Mouse (Mus musculus) liver, embryonic 11.5 days (tissue): ENCODE data around the gene Mef2d. TPM values are rescaled to one million over a fixed set of nuclear protein-coding genes. Genes with fewer than 3 reads are reported as not detected.
"Not testable (repeated sequence)": the region's sequence is repeated elsewhere in the genome, so short reads cannot be mapped to it uniquely, and the experiment has no call there.

Source experiments
- ATAC-seq: fragments of 200-750 bp; cut with Nextera tagmentation; replicated peaks from 2 replicates; pipeline ENCODE4 v1.8.0; 2017; ENCODE audit warnings: moderate number of reproducible peaks, mild to moderate bottlenecking, moderate TSS enrichment, moderate library complexity; ENCODE audit not compliant: low FRiP score
- DNase-seq: peaks from one replicate; pipeline ENCODE4 v3.0.0-alpha.2; 2017; ENCODE audit warnings: low spot score
- H3K27ac ChIP-seq: fragments of 300-500 bp; sonication (generic); 2 replicates; pipeline ENCODE4 v1.5.1; 2014; ENCODE audit warnings: mild to moderate bottlenecking, low read depth, low read length, control low read depth
- H3K27me3 ChIP-seq: fragments of 300-500 bp; sonication (generic); replicated peaks from 2 replicates; pipeline ENCODE4 v1.6.1; 2014; ENCODE audit warnings: low read length, mixed read lengths; ENCODE audit not compliant: control insufficient read depth, insufficient read depth
- H3K36me3 ChIP-seq: fragments of 300-500 bp; sonication (generic); 2 replicates; pipeline ENCODE4 v1.6.1; 2014; ENCODE audit warnings: mild to moderate bottlenecking, low read length, moderate library complexity, mixed read lengths; ENCODE audit not compliant: control insufficient read depth, insufficient read depth
- H3K4me1 ChIP-seq: fragments of 300-500 bp; sonication (generic); replicated peaks from 2 replicates; pipeline ENCODE4 v1.6.1; 2014; ENCODE audit warnings: low read length, mixed read lengths; ENCODE audit not compliant: control insufficient read depth, insufficient read depth
- H3K4me2 ChIP-seq: fragments of 300-500 bp; sonication (generic); 2 replicates; pipeline ENCODE4 v1.6.1; 2014; ENCODE audit warnings: mild to moderate bottlenecking, control low read depth, moderate library complexity
- H3K4me3 ChIP-seq: fragments of 300-500 bp; sonication (generic); 2 replicates; pipeline ENCODE4 v1.5.1; 2014; ENCODE audit warnings: low read depth, low read length, control low read depth
- H3K9ac ChIP-seq: fragments of 300-500 bp; sonication (generic); 2 replicates; pipeline ENCODE4 v1.6.1; 2014; ENCODE audit warnings: low read depth, low read length, control low read depth
- H3K9me3 ChIP-seq: fragments of 300-500 bp; sonication (generic); 2 replicates; pipeline ENCODE4 v1.6.1; 2016; ENCODE audit warnings: low read length, inconsistent platforms, mixed read lengths; ENCODE audit not compliant: control insufficient read depth
- WGBS: fragments of 180-500 bp; shearing (Covaris S2); extraction: QIAGEN DNeasy Blood & Tissue Kit; methylation state at CpG from one replicate; pipeline ENCODE4 v1.1.7; 2014; 5-methylcytosine and 5-hydroxymethylcytosine counted together
- polyA plus RNA-seq: library from polyadenylated mRNA; unstranded; fragments of >200 nt; fragmentation: Nextera tagmentation; extraction: Ambion mirVana; gene quantifications from 2 replicates; pipeline ENCODE4 v1.2.1, GENCODE M21; 2014

The Mef2d gene
- polyA plus RNA-seq, 1 experiment from 2014 or later: 28.0 TPM

DNA sequence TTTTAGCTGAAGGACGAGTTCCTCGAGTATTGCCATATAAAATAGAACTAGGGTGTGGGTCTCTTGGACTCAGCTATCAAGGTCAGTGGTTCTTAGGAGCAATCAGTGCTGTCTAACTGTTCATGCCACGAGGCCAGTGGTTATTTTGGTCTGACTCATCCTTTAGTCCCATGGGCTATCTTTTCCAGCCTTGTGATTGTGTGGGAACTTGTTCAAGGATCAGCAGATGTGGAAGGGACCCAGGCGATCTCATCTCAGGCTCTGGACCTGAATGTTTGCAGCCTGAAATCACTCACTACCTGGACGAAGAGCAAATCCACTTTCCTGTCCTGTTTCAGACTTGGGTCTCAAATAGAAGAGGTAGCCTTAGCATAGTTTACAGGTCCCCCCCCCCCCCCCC is 34.9 kb downstream of the Mef2d start:
- peaks cover 3% of the 10 kb centered on the region for H3K4me1 ChIP-seq
- H3K9me3 ChIP-seq: no peaks in the 10 kb centered on the region
- DNase-seq (peak; percentile 49), ATAC-seq (no peak)
- peaks cover 5% of the 10 kb centered on the region; the same call in 1 of the 2 replicates for H3K36me3 ChIP-seq
- H3K9ac ChIP-seq: peak overlapping the region; percentile 75
- H3K27ac ChIP-seq: peak overlapping the region; percentile 89
- H3K4me3 ChIP-seq: peak overlapping the region; percentile 60
- H3K4me2 ChIP-seq: peak overlapping the region; percentile 82
- WGBS: 51% methylated on average over 5 of the region's 5 CpGs
- H3K27me3 ChIP-seq: no peaks in the 10 kb centered on the region

DNA sequence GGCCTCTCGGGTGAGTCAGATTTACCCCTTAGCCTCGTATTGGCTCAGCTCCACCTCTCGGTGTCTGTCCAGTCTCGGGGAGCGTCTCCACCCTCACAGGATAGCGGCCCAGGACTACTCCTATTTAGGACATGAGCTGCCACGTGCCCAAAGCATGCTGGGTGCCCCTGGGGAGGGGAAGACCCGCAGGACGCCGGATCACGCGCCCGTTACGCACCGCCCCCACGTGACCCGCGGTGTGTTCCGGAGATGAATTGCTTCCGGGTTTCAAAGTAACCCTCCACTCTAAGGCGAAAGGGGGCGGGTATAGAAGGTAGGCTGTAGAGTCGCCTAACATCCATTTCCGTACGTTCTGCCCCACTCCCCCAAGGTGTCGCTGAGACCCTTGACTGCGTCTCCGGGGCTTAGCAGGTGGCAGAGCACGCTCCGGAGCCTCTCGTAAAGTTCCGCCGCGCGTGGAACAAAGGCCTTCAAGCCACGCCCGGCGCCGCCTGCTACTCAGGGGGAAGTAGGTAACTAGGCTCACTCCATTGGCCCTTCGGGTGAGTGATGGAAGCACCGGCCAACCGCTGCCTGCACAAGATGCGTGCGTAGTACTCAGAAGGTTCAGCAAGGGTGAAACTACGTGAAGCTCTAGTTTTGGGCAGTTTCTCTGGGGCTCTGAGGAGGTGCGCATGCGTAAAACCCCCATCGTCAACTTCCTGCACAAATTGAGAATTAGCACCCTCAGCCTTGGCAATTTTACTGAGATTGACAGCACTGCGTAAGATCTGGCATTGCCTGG is 35.6 kb downstream of the Mef2d start:
- H3K9ac ChIP-seq: peak overlapping the region; percentile 75
- WGBS: 1% methylated on average over 49 of the region's 49 CpGs
- no peaks in the 10 kb centered on the region for H3K9me3 ChIP-seq
- peaks cover 5% of the 10 kb centered on the region; the same call in 1 of the 2 replicates for H3K36me3 ChIP-seq
- peaks cover 3% of the 10 kb centered on the region for H3K4me1 ChIP-seq
- no peaks in the 10 kb centered on the region for H3K27me3 ChIP-seq
- peak overlapping the region; percentile 89 for H3K27ac ChIP-seq
- ATAC-seq: peak; percentile 99
- H3K4me2 ChIP-seq: peak overlapping the region; percentile 82
- H3K4me3 ChIP-seq: peak overlapping the region; percentile 60
- peak; percentile 96 for DNase-seq

DNA sequence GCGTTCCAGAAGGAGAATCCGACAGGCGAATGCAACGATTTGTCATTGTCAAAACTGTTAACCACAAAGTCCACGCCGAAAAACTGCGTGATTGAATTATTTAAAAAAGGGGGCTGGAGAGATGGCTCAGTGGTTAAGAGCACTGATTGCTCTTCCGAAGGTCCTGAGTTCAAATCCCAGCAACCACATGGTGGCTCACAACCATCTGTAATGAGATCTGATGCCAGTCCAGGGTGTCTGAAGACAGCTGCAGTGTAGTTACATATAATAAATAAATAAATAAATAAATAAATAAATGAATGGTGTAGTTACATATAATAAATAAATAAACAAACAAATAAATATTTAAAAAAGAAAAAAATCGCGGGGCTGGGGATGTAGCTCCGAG is 36.2 kb downstream of the Mef2d start:
- Histone ChIP-seq H3K4me3 (peak overlapping the region; percentile 60), H3K9ac (peak overlapping the region; percentile 38), H3K4me2 (peak overlapping the region; percentile 82), H3K27ac (peak overlapping the region; percentile 89; the same call in 1 of the 2 replicates)
- not testable (repeated sequence) for ATAC-seq, H3K36me3 ChIP-seq, H3K4me1 ChIP-seq, DNase-seq, H3K27me3 ChIP-seq, H3K9me3 ChIP-seq
- 25% methylated on average over 11 of the region's 11 CpGs for WGBS

DNA sequence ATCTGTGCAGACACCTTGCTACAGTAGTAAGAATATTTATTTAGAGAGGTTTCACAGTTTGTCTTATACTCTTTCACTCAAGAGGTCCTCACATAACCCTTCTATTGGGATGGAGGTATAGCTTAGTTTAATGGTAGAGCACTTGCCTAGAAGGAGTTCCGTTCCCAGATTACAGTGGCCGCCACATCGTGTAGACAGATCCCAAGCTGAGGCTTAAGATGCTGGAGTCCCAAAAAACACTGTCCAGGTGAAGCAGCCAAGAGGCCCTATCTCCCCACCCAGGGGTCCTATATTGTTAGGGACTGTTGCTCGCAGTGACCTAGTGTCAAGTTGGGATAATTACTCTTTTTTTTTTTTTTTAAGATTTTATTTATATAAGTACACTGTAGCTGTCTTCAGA is 36.8 kb downstream of the Mef2d start:
- no peak for ATAC-seq
- WGBS: 81% methylated on average over 4 of the region's 4 CpGs
- H3K4me1 ChIP-seq: peaks cover 3% of the 10 kb centered on the region
- no peaks in the 10 kb centered on the region for H3K9me3 ChIP-seq
- H3K27ac ChIP-seq: no peak overlapping the region
- no peak for DNase-seq
- no peak overlapping the region; the same call in 1 of the 2 replicates for H3K4me2 ChIP-seq
- no peak overlapping the region for H3K4me3 ChIP-seq
- no peak overlapping the region for H3K9ac ChIP-seq
- peaks cover 2% of the 10 kb centered on the region; the same call in 1 of the 2 replicates for H3K36me3 ChIP-seq
- H3K27me3 ChIP-seq: no peaks in the 10 kb centered on the region

DNA sequence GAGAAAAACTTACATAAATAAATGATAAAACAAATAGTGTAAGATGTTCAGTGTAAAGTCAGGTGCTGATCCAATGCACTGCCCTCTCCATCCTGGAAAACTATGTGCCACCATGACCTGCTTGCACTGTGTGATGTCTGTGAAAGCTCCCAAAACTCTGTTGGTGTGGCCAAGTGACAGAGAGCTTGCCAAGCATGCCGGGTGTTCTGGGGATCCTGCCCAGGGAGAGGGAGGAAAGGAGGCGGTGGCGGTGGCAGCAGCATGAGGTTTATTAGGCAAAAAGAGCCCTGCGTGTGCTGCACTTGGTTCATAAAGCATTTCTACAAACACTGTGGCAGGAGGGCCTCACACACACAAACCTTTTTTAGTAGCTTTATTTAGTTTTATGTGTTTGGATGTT is 39.2 kb downstream of the Mef2d start:
- H3K9me3 ChIP-seq: no peaks in the 10 kb centered on the region
- DNase-seq (no peak), ATAC-seq (no peak)
- H3K9ac ChIP-seq: no peak overlapping the region
- H3K27ac ChIP-seq: no peak overlapping the region
- no peaks in the 10 kb centered on the region for H3K36me3 ChIP-seq
- peaks cover 3% of the 10 kb centered on the region for H3K4me1 ChIP-seq
- 56% methylated on average over 4 of the region's 4 CpGs for WGBS
- H3K27me3 ChIP-seq: no peaks in the 10 kb centered on the region
- no peak overlapping the region for H3K4me2 ChIP-seq
- no peak overlapping the region for H3K4me3 ChIP-seq

DNA sequence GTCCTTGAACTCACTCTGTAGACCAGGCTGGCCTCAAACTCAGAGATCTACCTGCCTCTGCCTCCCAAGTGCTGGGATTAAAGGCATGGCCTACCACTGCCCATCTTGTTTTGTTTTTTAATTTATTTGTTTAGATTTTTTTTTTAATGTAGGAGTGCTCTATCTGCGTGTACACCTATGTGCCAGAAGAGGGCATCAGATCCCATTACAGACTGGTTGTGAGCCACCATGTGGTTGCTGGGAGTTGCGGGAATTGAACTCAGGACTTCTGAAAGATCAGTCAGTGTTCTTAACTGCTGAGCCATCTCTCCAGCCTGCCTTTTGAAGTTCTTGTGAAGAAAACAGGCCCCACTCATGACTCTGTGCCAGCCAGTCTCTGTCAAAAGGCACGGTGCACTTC is 44.3 kb downstream of the Mef2d start:
- H3K9me3 ChIP-seq: no peaks in the 10 kb centered on the region
- no peaks in the 10 kb centered on the region for H3K27me3 ChIP-seq
- H3K9ac ChIP-seq: no peak overlapping the region
- no peak for ATAC-seq
- no peak overlapping the region for H3K4me2 ChIP-seq
- H3K4me1 ChIP-seq: no peaks in the 10 kb centered on the region
- WGBS: 63% methylated on average over 3 of the region's 3 CpGs
- H3K36me3 ChIP-seq: no peaks in the 10 kb centered on the region
- DNase-seq: no peak
- H3K27ac ChIP-seq: no peak overlapping the region
- no peak overlapping the region for H3K4me3 ChIP-seq

DNA sequence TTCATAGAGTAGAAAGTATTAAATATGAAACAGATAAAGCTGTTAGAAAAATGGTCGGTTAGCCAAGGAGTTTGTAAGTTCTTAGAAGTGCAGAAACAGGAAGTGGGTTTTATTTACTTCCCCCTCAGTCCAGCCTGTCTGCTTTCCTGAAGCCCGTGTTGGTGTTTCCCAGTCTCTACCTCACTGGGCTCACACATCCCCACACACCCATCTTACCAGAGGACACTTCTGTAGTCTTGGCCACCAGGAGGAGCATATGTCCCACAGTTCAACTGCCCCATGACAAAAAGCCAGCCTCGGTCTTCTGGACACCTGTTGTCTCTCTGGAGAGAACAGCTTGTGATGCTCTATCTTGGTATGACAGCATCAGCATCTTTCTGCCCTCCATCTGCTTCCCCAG is 49.0 kb downstream of the Mef2d start:
- Histone ChIP-seq H3K4me3 (no peak overlapping the region), H3K27ac (no peak overlapping the region), H3K4me1 (no peaks in the 10 kb centered on the region), H3K9ac (no peak overlapping the region), H3K9me3 (no peaks in the 10 kb centered on the region), H3K36me3 (no peaks in the 10 kb centered on the region), H3K4me2 (no peak overlapping the region), H3K27me3 (peaks cover 25% of the 10 kb centered on the region)
- ATAC-seq (no peak), DNase-seq (no peak)
- 11% methylated on average over 3 of the region's 3 CpGs for WGBS

DNA sequence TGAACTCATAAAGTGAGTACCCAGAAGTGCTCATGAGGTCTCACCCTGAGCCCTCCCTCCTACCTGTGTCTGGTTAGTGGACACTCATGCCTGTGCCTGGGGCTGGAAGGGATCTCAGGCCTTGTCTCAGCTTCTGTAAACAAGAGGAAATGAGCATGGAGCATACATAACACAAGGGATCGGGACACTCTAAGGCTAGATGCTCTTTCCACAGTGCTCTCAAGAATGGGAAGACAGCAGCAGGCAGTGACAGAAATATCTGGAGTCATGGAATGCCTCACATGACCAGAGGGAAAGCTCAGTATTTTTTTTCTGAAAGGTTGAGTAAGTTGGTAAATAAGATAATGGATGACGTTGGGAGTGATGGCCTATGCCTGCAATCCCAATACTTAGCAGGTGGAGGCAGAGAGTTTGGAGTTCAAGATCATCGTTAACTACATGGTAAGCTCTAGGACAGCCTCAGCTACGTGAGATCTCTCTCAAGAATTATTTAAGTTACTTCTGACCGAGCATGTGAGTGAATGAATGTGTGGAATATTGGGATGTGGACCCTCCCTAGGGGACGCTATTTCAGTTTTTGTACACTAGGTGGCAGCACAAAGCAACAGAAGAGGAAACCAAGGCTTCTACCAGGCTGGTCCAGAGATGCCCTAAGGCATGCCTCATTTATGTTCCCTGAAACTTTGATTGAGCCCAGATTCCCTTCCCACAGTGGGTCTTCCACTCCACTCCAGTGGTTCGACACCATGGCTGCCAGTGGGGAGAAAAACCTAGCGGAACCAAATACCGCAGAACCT is 49.8 kb downstream of the Mef2d start:
- Histone ChIP-seq H3K27ac (no peak overlapping the region), H3K4me3 (no peak overlapping the region), H3K27me3 (peaks cover 33% of the 10 kb centered on the region), H3K9ac (no peak overlapping the region), H3K9me3 (no peaks in the 10 kb centered on the region), H3K4me2 (no peak overlapping the region), H3K4me1 (no peaks in the 10 kb centered on the region), H3K36me3 (no peaks in the 10 kb centered on the region)
- 27% methylated on average over 9 of the region's 9 CpGs for WGBS
- DNase-seq: no peak
- ATAC-seq: no peak
